Mouse (Mus musculus): ENCODE results near the gene Cdc25a. TPM values are rescaled to one million over a fixed set of nuclear protein-coding genes. Genes with fewer than 3 reads are reported as not detected.

Cdc25a gene
- 24.6 and 33.5 TPM in 2 replicates for polyA plus RNA-seq (2014; fragmentation: Nextera tagmentation; extraction: Ambion mirVana)

- peak within 1 kb of the TSS; percentile 93 for H3K9ac ChIP-seq (ENCODE audit: low read depth, low read length)
- DNase-seq (ENCODE audit: low spot score) (peak; percentile 96), ATAC-seq (ENCODE audit: low FRiP score) (peak; percentile 94)
- no peaks in the 10 kb centered on the region for H3K9me3 ChIP-seq (ENCODE audit: control insufficient read depth, low read length)
- H3K4me1 ChIP-seq (replicated peaks; ENCODE audit: control insufficient read depth, insufficient read depth, low read length), result 0 out of 2 replicates have a peak, but pooled peaks cover 2% of the 10 kb centered on the region
- 0 out of 2 replicates have a peak, but pooled peaks cover 3% of the 10 kb centered on the region for H3K36me3 ChIP-seq (ENCODE audit: control insufficient read depth, insufficient read depth, low read length)
- H3K27me3 ChIP-seq (ENCODE audit: control insufficient read depth, insufficient read depth, low read length), result no peaks in the 10 kb centered on the region
- 7% methylated on average over 33 of the region's 33 CpGs for WGBS
- peak within 1 kb of the TSS; percentile 77 for H3K4me2 ChIP-seq (replicated peaks; ENCODE audit: low read depth, low read length)
- H3K4me3 ChIP-seq (ENCODE audit: low read depth, low read length), result peak within 1 kb of the TSS; percentile 98
- H3K27ac ChIP-seq (ENCODE audit: low read depth, low read length), result peak within 1 kb of the TSS; percentile 56
Observed at GRCm38 (mm10) chr9:109874797-109875691, at the start of gene Cdc25a. TSS of gene Cdc25a (plus strand) at chr9:109875579.

- Histone ChIP-seq H3K27me3 (ENCODE audit: control insufficient read depth, insufficient read depth, low read length) (no peaks in the 10 kb centered on the region), H3K4me3 (ENCODE audit: low read depth, low read length) (no peak overlapping the region), H3K4me1 (replicated peaks; ENCODE audit: control insufficient read depth, insufficient read depth, low read length) (no peaks in the 10 kb centered on the region), H3K36me3 (ENCODE audit: control insufficient read depth, insufficient read depth, low read length) (no peaks in the 10 kb centered on the region), H3K9me3 (ENCODE audit: control insufficient read depth, low read length) (no peaks in the 10 kb centered on the region), H3K27ac (ENCODE audit: low read depth, low read length) (no peak overlapping the region), H3K9ac (ENCODE audit: low read depth, low read length) (no peak overlapping the region), H3K4me2 (replicated peaks; ENCODE audit: low read depth, low read length) (no peak overlapping the region)
- ATAC-seq (ENCODE audit: low FRiP score) (no peak), DNase-seq (ENCODE audit: low spot score) (no peak)
- 72% methylated on average over 4 of the region's 4 CpGs for WGBS
Observed at GRCm38 (mm10) chr9:109825739-109826138, 49.6 kb upstream of the Cdc25a start.

- 80% methylated on average over 5 of the region's 5 CpGs for WGBS
- ATAC-seq (ENCODE audit: low FRiP score), result no peak
- Histone ChIP-seq H3K27ac (ENCODE audit: low read depth, low read length) (no peak overlapping the region), H3K4me1 (replicated peaks; ENCODE audit: control insufficient read depth, insufficient read depth, low read length) (no peaks in the 10 kb centered on the region), H3K9ac (ENCODE audit: low read depth, low read length) (no peak overlapping the region), H3K4me3 (ENCODE audit: low read depth, low read length) (no peak overlapping the region), H3K9me3 (ENCODE audit: control insufficient read depth, low read length) (no peaks in the 10 kb centered on the region), H3K36me3 (ENCODE audit: control insufficient read depth, insufficient read depth, low read length) (no peaks in the 10 kb centered on the region), H3K4me2 (replicated peaks; ENCODE audit: low read depth, low read length) (no peak overlapping the region), H3K27me3 (ENCODE audit: control insufficient read depth, insufficient read depth, low read length) (no peaks in the 10 kb centered on the region)
- DNase-seq (ENCODE audit: low spot score), result no peak
Observed at GRCm38 (mm10) chr9:109826181-109826580, 49.2 kb upstream of the Cdc25a start.

- Histone ChIP-seq H3K4me1 (replicated peaks; ENCODE audit: control insufficient read depth, insufficient read depth, low read length) (0 out of 2 replicates have a peak, but pooled peaks cover 3% of the 10 kb centered on the region), H3K4me2 (replicated peaks; ENCODE audit: low read depth, low read length) (peak within 1 kb of the TSS; percentile 40), H3K36me3 (ENCODE audit: control insufficient read depth, insufficient read depth, low read length) (no peaks in the 10 kb centered on the region), H3K27me3 (ENCODE audit: control insufficient read depth, insufficient read depth, low read length) (no peaks in the 10 kb centered on the region), H3K9me3 (ENCODE audit: control insufficient read depth, low read length) (no peaks in the 10 kb centered on the region), H3K4me3 (ENCODE audit: low read depth, low read length) (peak within 1 kb of the TSS; percentile 48), H3K9ac (ENCODE audit: low read depth, low read length) (peak within 1 kb of the TSS; percentile 62), H3K27ac (ENCODE audit: low read depth, low read length) (no peak within 1 kb of the TSS)
- DNase-seq (ENCODE audit: low spot score), result peak; percentile 95
- WGBS, result under 1% methylated on average over 32 of the region's 32 CpGs
- ATAC-seq (ENCODE audit: low FRiP score), result peak; percentile 97
Observed at GRCm38 (mm10) chr9:109832391-109833087, 42.8 kb upstream of the Cdc25a start, which contains the start of gene Nme6. TSS of gene Nme6 (plus strand) at chr9:109832749.

GRCm38 (mm10) chr9:109833088-109833412 lies 42.3 kb upstream of the Cdc25a start:
- Histone ChIP-seq H3K36me3 (ENCODE audit: control insufficient read depth, insufficient read depth, low read length) (no peaks in the 10 kb centered on the region), H3K4me3 (ENCODE audit: low read depth, low read length) (peak overlapping the region; percentile 48), H3K4me1 (replicated peaks; ENCODE audit: control insufficient read depth, insufficient read depth, low read length) (0 out of 2 replicates have a peak, but pooled peaks cover 3% of the 10 kb centered on the region), H3K9ac (ENCODE audit: low read depth, low read length) (peak overlapping the region; percentile 62), H3K9me3 (ENCODE audit: control insufficient read depth, low read length) (no peaks in the 10 kb centered on the region), H3K27me3 (ENCODE audit: control insufficient read depth, insufficient read depth, low read length) (no peaks in the 10 kb centered on the region), H3K27ac (ENCODE audit: low read depth, low read length) (no peak overlapping the region), H3K4me2 (replicated peaks; ENCODE audit: low read depth, low read length) (peak overlapping the region; percentile 40)
- DNase-seq (ENCODE audit: low spot score) (no peak), ATAC-seq (ENCODE audit: low FRiP score) (peak; percentile 58)
- 15% methylated on average over 6 of the region's 6 CpGs for WGBS

- no peak within 1 kb of the TSS for H3K9ac ChIP-seq (ENCODE audit: low read depth, low read length)
- H3K4me2 ChIP-seq (replicated peaks; ENCODE audit: low read depth, low read length), result no peak within 1 kb of the TSS
- ATAC-seq (ENCODE audit: low FRiP score) (no peak), DNase-seq (ENCODE audit: low spot score) (no peak)
- WGBS, result 85% methylated on average over 6 of the region's 6 CpGs
- no peaks in the 10 kb centered on the region for H3K4me1 ChIP-seq (replicated peaks; ENCODE audit: control insufficient read depth, insufficient read depth, low read length)
- H3K27me3 ChIP-seq (ENCODE audit: control insufficient read depth, insufficient read depth, low read length), result no peaks in the 10 kb centered on the region
- no peaks in the 10 kb centered on the region for H3K9me3 ChIP-seq (ENCODE audit: control insufficient read depth, low read length)
- no peaks in the 10 kb centered on the region for H3K36me3 ChIP-seq (ENCODE audit: control insufficient read depth, insufficient read depth, low read length)
- H3K4me3 ChIP-seq (ENCODE audit: low read depth, low read length), result no peak within 1 kb of the TSS
- H3K27ac ChIP-seq (ENCODE audit: low read depth, low read length), result no peak within 1 kb of the TSS
Observed at GRCm38 (mm10) chr9:109849312-109849758, 26.0 kb upstream of the Cdc25a start, which contains the start of gene Camp. TSS of gene Camp (minus strand) at chr9:109849617.

- Histone ChIP-seq H3K9ac (ENCODE audit: low read depth, low read length) (no peak overlapping the region), H3K36me3 (ENCODE audit: control insufficient read depth, insufficient read depth, low read length) (no peaks in the 10 kb centered on the region), H3K9me3 (ENCODE audit: control insufficient read depth, low read length) (no peaks in the 10 kb centered on the region), H3K4me1 (replicated peaks; ENCODE audit: control insufficient read depth, insufficient read depth, low read length) (no peaks in the 10 kb centered on the region), H3K27me3 (ENCODE audit: control insufficient read depth, insufficient read depth, low read length) (no peaks in the 10 kb centered on the region), H3K27ac (ENCODE audit: low read depth, low read length) (no peak overlapping the region), H3K4me3 (ENCODE audit: low read depth, low read length) (no peak overlapping the region), H3K4me2 (replicated peaks; ENCODE audit: low read depth, low read length) (no peak overlapping the region)
- 91% methylated on average over 5 of the region's 5 CpGs for WGBS
- ATAC-seq (ENCODE audit: low FRiP score) (no peak), DNase-seq (ENCODE audit: low spot score) (no peak)
Observed at GRCm38 (mm10) chr9:109850099-109850498, 25.3 kb upstream of the Cdc25a start.

- Histone ChIP-seq H3K9ac (ENCODE audit: low read depth, low read length) (no peak overlapping the region), H3K4me1 (replicated peaks; ENCODE audit: control insufficient read depth, insufficient read depth, low read length) (no peaks in the 10 kb centered on the region), H3K27ac (ENCODE audit: low read depth, low read length) (no peak overlapping the region), H3K9me3 (ENCODE audit: control insufficient read depth, low read length) (no peaks in the 10 kb centered on the region), H3K27me3 (ENCODE audit: control insufficient read depth, insufficient read depth, low read length) (no peaks in the 10 kb centered on the region), H3K4me2 (replicated peaks; ENCODE audit: low read depth, low read length) (no peak overlapping the region), H3K4me3 (ENCODE audit: low read depth, low read length) (no peak overlapping the region), H3K36me3 (ENCODE audit: control insufficient read depth, insufficient read depth, low read length) (no peaks in the 10 kb centered on the region)
- ATAC-seq (ENCODE audit: low FRiP score), result no peak
- 77% methylated on average over 2 of the region's 2 CpGs for WGBS
- DNase-seq (ENCODE audit: low spot score), result no peak
Observed at GRCm38 (mm10) chr9:109854341-109854740, 21.0 kb upstream of the Cdc25a start.
